Mouse (Mus musculus) neural tube, embryonic 14.5 days (tissue): ENCODE measurements around the gene Tmem240. TPM values are rescaled to one million over a fixed set of nuclear protein-coding genes. Genes with fewer than 3 reads are reported as not detected.

Experiments used
- ATAC-seq: fragments of 200-750 bp; cut with Nextera tagmentation; 2 replicates; pipeline ENCODE4 v1.8.0; 2017; ENCODE audit warnings: low read depth, mild to moderate bottlenecking, moderate TSS enrichment, moderate library complexity
- H3K27ac ChIP-seq: fragments of 300-500 bp; sonication (generic); 2 replicates; pipeline ENCODE4 v1.5.1; 2014; ENCODE audit warnings: low read depth, mild to moderate bottlenecking, control low read depth, low read length, moderate library complexity, mixed read lengths
- H3K27me3 ChIP-seq: fragments of 300-500 bp; sonication (generic); 2 replicates; pipeline ENCODE4 v1.6.1; 2014; ENCODE audit warnings: low read length; ENCODE audit not compliant: control insufficient read depth, insufficient read depth
- H3K36me3 ChIP-seq: fragments of 300-500 bp; sonication (generic); 2 replicates; pipeline ENCODE4 v1.6.1; 2014; ENCODE audit warnings: low read length, mixed read lengths; ENCODE audit not compliant: control insufficient read depth, insufficient read depth
- H3K4me1 ChIP-seq: fragments of 300-500 bp; sonication (generic); 2 replicates; pipeline ENCODE4 v1.6.1; 2014; ENCODE audit warnings: low read length; ENCODE audit not compliant: control insufficient read depth, insufficient read depth
- H3K4me2 ChIP-seq: fragments of 300-500 bp; sonication (generic); 2 replicates; pipeline ENCODE4 v1.6.1; 2014; ENCODE audit warnings: mild to moderate bottlenecking, low read depth, low read length, control low read depth
- H3K4me3 ChIP-seq: fragments of 300-500 bp; sonication (generic); 2 replicates; pipeline ENCODE4 v1.5.1; 2014; ENCODE audit warnings: low read depth, low read length, control low read depth, mixed read lengths
- H3K9ac ChIP-seq: fragments of 300-500 bp; sonication (generic); replicated peaks from 2 replicates; pipeline ENCODE4 v1.6.1; 2014; ENCODE audit warnings: low read depth, mild to moderate bottlenecking, control low read depth, low read length, mixed read lengths
- H3K9me3 ChIP-seq: fragments of 300-500 bp; sonication (generic); 2 replicates; pipeline ENCODE4 v1.6.1; 2016; ENCODE audit warnings: low read length; ENCODE audit not compliant: control insufficient read depth
- WGBS: fragments of 180-500 bp; shearing (Covaris S2); extraction: QIAGEN DNeasy Blood & Tissue Kit; methylation state at CpG from one replicate; pipeline ENCODE4 v1.1.7; 2014; 5-methylcytosine and 5-hydroxymethylcytosine counted together
- polyA plus RNA-seq: library from polyadenylated mRNA; unstranded; fragments of >200 nt; fragmentation: Nextera tagmentation; extraction: Ambion mirVana; gene quantifications from 2 replicates; pipeline ENCODE4 v1.2.1, GENCODE M21; 2014

Gene Tmem240
- polyA plus RNA-seq, 1 experiment from 2014 or later = 9.6 TPM

GRCm38 (mm10) chr4:155721668-155722083 lies 12.9 kb upstream of the Tmem240 start:
- no peaks in the 10 kb centered on the region for H3K4me1 ChIP-seq
- 69% methylated on average over 4 of the region's 4 CpGs for WGBS
- H3K27ac ChIP-seq = no peak overlapping the region
- H3K4me2 ChIP-seq = no peak overlapping the region
- peaks cover under 1% of the 10 kb centered on the region for H3K36me3 ChIP-seq
- H3K4me3 ChIP-seq = no peak overlapping the region
- H3K9ac ChIP-seq = no peak overlapping the region
- no peak for ATAC-seq
- H3K9me3 ChIP-seq = no peaks in the 10 kb centered on the region
- H3K27me3 ChIP-seq = no peaks in the 10 kb centered on the region

GRCm38 (mm10) chr4:155727993-155728392 lies 6.6 kb upstream of the Tmem240 start:
- no peak overlapping the region for H3K27ac ChIP-seq
- no peak overlapping the region for H3K9ac ChIP-seq
- H3K4me1 ChIP-seq = no peaks in the 10 kb centered on the region
- 53% methylated on average over 2 of the region's 2 CpGs for WGBS
- H3K27me3 ChIP-seq = no peaks in the 10 kb centered on the region
- no peak overlapping the region for H3K4me2 ChIP-seq
- H3K9me3 ChIP-seq = no peaks in the 10 kb centered on the region
- no peak overlapping the region for H3K4me3 ChIP-seq
- no peak; the same call in 1 of the 2 replicates for ATAC-seq
- peaks cover 8% of the 10 kb centered on the region for H3K36me3 ChIP-seq

GRCm38 (mm10) chr4:155733267-155733666 lies 1.3 kb upstream of the Tmem240 start:
- H3K4me3 ChIP-seq = no peak overlapping the region; the same call in 1 of the 2 replicates
- no peaks in the 10 kb centered on the region for H3K9me3 ChIP-seq
- peaks cover 28% of the 10 kb centered on the region for H3K4me1 ChIP-seq
- H3K27ac ChIP-seq = no peak overlapping the region
- WGBS = 93% methylated on average over 10 of the region's 10 CpGs
- no peaks in the 10 kb centered on the region for H3K27me3 ChIP-seq
- no peak for ATAC-seq
- peak overlapping the region; percentile 91; the same call in 1 of the 2 replicates for H3K4me2 ChIP-seq
- H3K9ac ChIP-seq = no peak overlapping the region; the same call in 1 of the 2 replicates
- peaks cover 13% of the 10 kb centered on the region; the same call in 1 of the 2 replicates for H3K36me3 ChIP-seq

- Histone ChIP-seq H3K27me3 (no peaks in the 10 kb centered on the region), H3K4me1 (peaks cover 28% of the 10 kb centered on the region), H3K4me3 (peak overlapping the region; percentile 79), H3K9ac (peak overlapping the region; percentile 92), H3K36me3 (peaks cover 19% of the 10 kb centered on the region; the same call in 1 of the 2 replicates), H3K27ac (peak overlapping the region; percentile 94), H3K9me3 (no peaks in the 10 kb centered on the region), H3K4me2 (peak overlapping the region; percentile 91)
- ATAC-seq = peak; percentile 75
- 0% methylated on average over 47 of the region's 79 CpGs for WGBS
Measured at GRCm38 (mm10) chr4:155734951-155735702, 527 bp downstream of the Tmem240 start.

- Histone ChIP-seq H3K4me1 (peaks cover 28% of the 10 kb centered on the region), H3K27me3 (no peaks in the 10 kb centered on the region), H3K4me2 (peak overlapping the region; percentile 91), H3K27ac (peak overlapping the region; percentile 94), H3K36me3 (peaks cover 24% of the 10 kb centered on the region), H3K9ac (peak overlapping the region; percentile 92), H3K9me3 (no peaks in the 10 kb centered on the region), H3K4me3 (peak overlapping the region; percentile 79)
- WGBS = 67% methylated on average over 5 of the region's 5 CpGs
- ATAC-seq = no peak
Measured at GRCm38 (mm10) chr4:155735788-155736187, 1.2 kb downstream of the Tmem240 start.

GRCm38 (mm10) chr4:155736421-155736820 lies 1.8 kb downstream of the Tmem240 start:
- H3K27ac ChIP-seq = no peak overlapping the region
- H3K4me3 ChIP-seq = peak overlapping the region; percentile 79; the same call in 1 of the 2 replicates
- no peak overlapping the region for H3K9ac ChIP-seq
- H3K4me2 ChIP-seq = peak overlapping the region; percentile 91
- H3K27me3 ChIP-seq = no peaks in the 10 kb centered on the region
- no peak for ATAC-seq
- peaks cover 28% of the 10 kb centered on the region for H3K4me1 ChIP-seq
- H3K9me3 ChIP-seq = no peaks in the 10 kb centered on the region
- 87% methylated on average over 5 of the region's 5 CpGs for WGBS
- peaks cover 25% of the 10 kb centered on the region for H3K36me3 ChIP-seq

GRCm38 (mm10) chr4:155738262-155738661 lies 3.7 kb downstream of the Tmem240 start:
- Histone ChIP-seq H3K4me2 (no peak overlapping the region), H3K27ac (no peak overlapping the region), H3K4me1 (peaks cover 26% of the 10 kb centered on the region), H3K36me3 (peaks cover 28% of the 10 kb centered on the region), H3K27me3 (no peaks in the 10 kb centered on the region), H3K9me3 (no peaks in the 10 kb centered on the region), H3K9ac (no peak overlapping the region), H3K4me3 (no peak overlapping the region)
- WGBS = 65% methylated on average over 8 of the region's 8 CpGs
- no peak for ATAC-seq

- Histone ChIP-seq H3K36me3 (peaks cover 31% of the 10 kb centered on the region), H3K4me1 (peaks cover 17% of the 10 kb centered on the region), H3K27me3 (no peaks in the 10 kb centered on the region), H3K4me2 (no peak overlapping the region), H3K9ac (no peak overlapping the region), H3K9me3 (no peaks in the 10 kb centered on the region), H3K4me3 (no peak overlapping the region), H3K27ac (no peak overlapping the region)
- WGBS = 93% methylated on average over 6 of the region's 6 CpGs
- no peak for ATAC-seq
Measured at GRCm38 (mm10) chr4:155739152-155739551, 4.6 kb downstream of the Tmem240 start.
